Mouse (Mus musculus) testis, adult 2 months (tissue): ENCODE data around the gene Olfr8. TPM values are rescaled to one million over a fixed set of nuclear protein-coding genes. Genes with fewer than 3 reads are reported as not detected.
"Not testable (repeated sequence)": the region's sequence is repeated elsewhere in the genome, so short reads cannot be mapped to it uniquely, and the experiment has no call there.

ENCODE experiments used
- H3K27ac ChIP-seq: fragments of 200-500 bp; 2 replicates; pipeline ENCODE4 v1.5.1; 2012; ENCODE audit warnings: low read depth, low read length; ENCODE audit not compliant: control insufficient read depth, insufficient read depth
- H3K27me3 ChIP-seq: fragments of 200-500 bp; 2 replicates; pipeline ENCODE4 v1.6.1; 2012; ENCODE audit warnings: mild to moderate bottlenecking, low read length, moderate library complexity; ENCODE audit not compliant: control insufficient read depth, insufficient read depth
- H3K36me3 ChIP-seq: fragments of 200-500 bp; 2 replicates; pipeline ENCODE4 v1.6.1; 2012; ENCODE audit warnings: mild to moderate bottlenecking, low read length; ENCODE audit not compliant: control insufficient read depth, insufficient read depth
- H3K4me1 ChIP-seq: fragments of 200-500 bp; 2 replicates; pipeline ENCODE4 v1.6.1; 2012; ENCODE audit warnings: low read length; ENCODE audit not compliant: control insufficient read depth, insufficient read depth
- H3K4me3 ChIP-seq: fragments of 200-500 bp; 2 replicates; pipeline ENCODE4 v1.5.1; 2012; ENCODE audit warnings: low read depth, mild to moderate bottlenecking, low read length, moderate library complexity, mixed read lengths; ENCODE audit not compliant: control insufficient read depth
- CTCF ChIP-seq: fragments of 200-500 bp; IDR thresholded peaks from 2 replicates; pipeline ENCODE4 v1.5.1; 2012; ENCODE audit warnings: low read depth, mild to moderate bottlenecking, inconsistent platforms, low read length, moderate library complexity; ENCODE audit not compliant: control insufficient read depth, insufficient read depth, insufficient replicate concordance
- POLR2A ChIP-seq: fragments of 200-500 bp; IDR thresholded peaks from 2 replicates; pipeline ENCODE4 v1.6.1; 2012; ENCODE audit warnings: low read depth, mild to moderate bottlenecking, inconsistent platforms, low read length, moderate library complexity; ENCODE audit not compliant: control insufficient read depth
- polyA plus RNA-seq: library from polyadenylated mRNA; depleted of rRNA; stranded (reverse); fragments of >200 nt; gene quantifications from 2 replicates; pipeline ENCODE4 v1.2.3, GENCODE M21; 2012; rRNA removed

Gene Olfr8
- not detected in 2 replicates for polyA plus RNA-seq

DNA sequence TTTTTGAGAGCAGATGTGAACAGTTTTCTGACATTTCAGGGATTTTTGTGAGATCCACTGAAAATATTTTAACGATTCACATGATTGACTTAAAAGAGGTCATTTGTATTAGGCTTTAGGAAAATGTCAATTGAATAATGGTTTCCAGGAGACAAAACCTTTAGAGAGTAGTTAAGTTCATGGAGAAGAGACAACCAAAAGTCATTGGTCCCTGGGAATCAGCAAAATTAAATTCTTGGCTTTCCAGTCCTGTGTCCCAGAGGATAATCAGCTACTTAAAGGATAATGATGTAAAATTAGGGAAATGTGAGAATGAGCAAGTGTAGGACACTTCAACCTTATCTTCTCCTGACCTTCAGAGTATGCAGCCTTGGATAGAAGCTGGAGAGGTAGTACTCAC lies at the start of gene Olfr8:
TSS of gene Olfr8 (plus strand) at position 301 of the 400 bp plus-strand sequence.
- not testable (repeated sequence) for H3K27me3 ChIP-seq, H3K27ac ChIP-seq, H3K4me1 ChIP-seq, H3K4me3 ChIP-seq, H3K36me3 ChIP-seq

DNA sequence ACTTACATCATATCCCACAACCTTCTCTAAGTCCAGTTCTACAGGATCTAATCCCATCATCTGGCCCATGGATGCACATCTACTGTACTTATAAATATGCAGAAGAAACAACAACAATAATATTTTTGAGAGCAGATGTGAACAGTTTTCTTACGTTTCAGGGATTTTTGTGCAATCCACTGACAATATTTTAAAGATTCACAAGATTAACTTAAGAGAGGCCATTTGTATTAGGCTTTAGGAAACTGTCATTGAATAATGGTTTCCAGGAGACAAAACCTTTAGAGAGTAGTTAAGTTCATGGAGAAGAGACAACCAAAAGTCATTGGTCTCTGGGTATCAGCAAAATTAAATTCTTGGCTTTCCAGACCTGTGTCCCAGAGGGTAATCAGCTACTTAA lies 37.6 kb upstream of the Olfr8 start, which contains the start of gene Olfr1354:
TSS of gene Olfr1354 (plus strand) at position 301 of the 400 bp plus-strand sequence.
- H3K36me3 ChIP-seq, H3K27ac ChIP-seq, H3K4me3 ChIP-seq: not testable (repeated sequence)

DNA sequence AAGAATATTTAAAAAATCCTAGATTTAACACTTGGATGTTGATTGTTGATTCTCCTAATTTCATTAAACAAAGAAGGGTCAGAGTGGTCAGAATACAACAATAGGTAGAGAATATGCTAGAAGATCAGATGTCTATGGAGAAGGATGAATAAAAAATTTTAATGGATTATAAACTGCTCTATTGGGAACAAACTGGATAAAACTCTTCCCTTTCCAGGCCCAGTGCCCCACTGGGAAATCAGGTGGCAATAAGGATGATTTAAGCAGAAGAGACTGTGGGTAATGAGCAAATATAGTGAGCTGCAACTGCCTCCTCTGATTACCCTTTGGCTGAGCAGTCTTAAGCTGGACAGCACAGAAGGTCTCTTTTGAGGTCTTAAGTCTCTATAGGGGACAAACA lies 12.6 kb downstream of the Olfr8 start, which contains the start of gene Olfr1353:
TSS of gene Olfr1353 (plus strand) at position 301 of the 400 bp plus-strand sequence.
- not testable (repeated sequence) for H3K4me1 ChIP-seq, H3K27ac ChIP-seq, H3K4me3 ChIP-seq, H3K36me3 ChIP-seq, H3K27me3 ChIP-seq

More for the DNA sequence above, 37.6 kb upstream of the Olfr8 start, which contains the start of gene Olfr1354:
- not testable (repeated sequence) for H3K4me1 ChIP-seq, H3K27me3 ChIP-seq

DNA sequence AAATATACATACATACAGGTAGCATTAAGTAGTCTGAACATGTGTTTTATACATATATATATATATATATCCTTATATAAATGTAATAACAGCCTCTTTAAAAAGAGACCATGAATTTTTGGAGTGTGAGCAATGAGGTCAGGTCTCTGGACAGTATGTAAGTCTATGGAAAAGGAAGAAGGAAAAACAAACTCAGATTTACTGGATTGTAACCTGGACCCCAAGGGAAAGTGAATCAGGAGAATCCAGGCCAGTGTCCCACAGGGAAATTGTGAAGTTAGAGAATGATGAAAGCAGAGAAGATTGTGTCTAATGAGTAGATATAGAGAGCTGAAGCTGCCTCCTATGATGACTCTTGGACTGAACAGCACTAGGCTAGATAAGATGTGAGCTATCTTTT lies 30.3 kb downstream of the Olfr8 start, which contains the start of gene Olfr1352:
TSS of gene Olfr1352 (plus strand) at position 301 of the 400 bp plus-strand sequence.
- H3K27ac ChIP-seq: no peak within 1 kb of the TSS
- no peak for TF ChIP-seq POLR2A
- TF ChIP-seq CTCF: no peak
- H3K27me3 ChIP-seq: no peaks in the 10 kb centered on the region
- no peak within 1 kb of the TSS for H3K4me3 ChIP-seq
- H3K4me1 ChIP-seq: no peaks in the 10 kb centered on the region
- no peaks in the 10 kb centered on the region for H3K36me3 ChIP-seq

Other genes starting within 250 kb of the Olfr8 start
- not detected in 2 replicates for gene Casp14, start 232.3 kb upstream of the Olfr8 start, polyA plus RNA-seq
- gene Ccdc105, start 197.6 kb upstream of the Olfr8 start, polyA plus RNA-seq: 93.9 and 119 TPM in 2 replicates
- gene Slc1a6, start 170.1 kb upstream of the Olfr8 start, polyA plus RNA-seq: 0.65 and 0.85 TPM in 2 replicates
- gene Olfr1356, start 98.5 kb upstream of the Olfr8 start, polyA plus RNA-seq: not detected in 2 replicates
- gene Olfr1355, start 75.1 kb upstream of the Olfr8 start, polyA plus RNA-seq: not detected in 2 replicates
- gene Olfr1354, start 37.5 kb upstream of the Olfr8 start, polyA plus RNA-seq: not detected in 2 replicates
- not detected in 2 replicates for gene Olfr1353, start 12.7 kb downstream of the Olfr8 start, polyA plus RNA-seq
- not detected in 2 replicates for gene Olfr1352, start 30.4 kb downstream of the Olfr8 start, polyA plus RNA-seq
- not detected in 2 replicates for gene Olfr1351, start 61.8 kb downstream of the Olfr8 start, polyA plus RNA-seq
- gene Olfr57, start 78.1 kb downstream of the Olfr8 start, polyA plus RNA-seq: 0.12 and 0.19 TPM in 2 replicates
- gene 2610008E11Rik, start 147.0 kb downstream of the Olfr8 start, polyA plus RNA-seq: 0.64 and 0.86 TPM in 2 replicates
- not detected in 2 replicates for gene Vmn2r80, start 198.1 kb downstream of the Olfr8 start, polyA plus RNA-seq